Mouse (Mus musculus) ovary, postnatal 14 days (tissue): ENCODE results near the gene Wnt16.

Experiments
- DNase-seq: peaks from one replicate; pipeline ENCODE4 v3.0.0; 2022; ENCODE audit warnings: low spot score

The Wnt16 gene

DNA sequence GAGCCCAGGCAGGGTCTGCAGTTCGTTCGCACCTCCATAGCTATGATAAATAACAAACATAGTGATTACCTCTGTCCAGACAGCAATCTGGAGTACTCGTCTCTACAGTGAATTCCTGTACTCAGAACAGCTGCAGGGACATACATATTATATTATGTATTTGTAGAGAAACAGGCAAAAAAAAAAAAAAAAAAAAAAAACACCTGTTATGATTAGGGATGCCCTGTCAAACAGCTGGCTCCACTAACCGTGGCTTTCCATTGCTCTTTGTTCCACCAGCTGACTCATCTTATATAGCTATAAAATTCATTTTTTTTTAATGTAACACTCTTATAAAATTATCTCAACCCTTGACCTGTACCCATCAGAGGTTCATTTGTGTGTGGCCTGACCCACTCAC is 38.3 kb downstream of the Wnt16 start:
- no peak for DNase-seq

- DNase-seq, result no peak
Observed at GRCm38 (mm10) chr6:22327091-22327490, 39.1 kb downstream of the Wnt16 start.

DNA sequence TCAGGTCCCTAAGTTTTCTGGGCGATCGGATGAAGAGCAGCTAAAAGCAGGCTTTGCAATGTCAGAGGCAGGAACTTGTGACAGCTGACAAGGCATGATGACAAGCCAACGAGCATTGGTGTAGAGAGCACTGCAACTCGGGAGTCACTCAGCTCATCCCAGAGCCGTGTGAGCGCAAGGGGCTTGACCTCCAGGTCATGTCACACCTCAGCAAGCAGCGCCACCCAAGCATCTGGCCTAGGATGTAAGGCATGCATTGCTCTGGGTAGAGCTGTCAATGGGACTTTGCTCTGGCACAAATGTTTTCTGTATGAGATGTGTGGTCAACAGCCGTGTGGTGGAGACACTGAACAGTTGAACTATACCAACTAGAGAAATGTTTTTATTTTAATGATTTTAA is 39.9 kb downstream of the Wnt16 start:
- DNase-seq, result no peak

GRCm38 (mm10) chr6:22330169-22330960 is 42.3 kb downstream of the Wnt16 start:
- DNase-seq, result no peak

- no peak for DNase-seq
Observed at GRCm38 (mm10) chr6:22332548-22332947, 44.5 kb downstream of the Wnt16 start.

GRCm38 (mm10) chr6:22339763-22340542 is 51.9 kb downstream of the Wnt16 start:
- DNase-seq, result no peak

DNA sequence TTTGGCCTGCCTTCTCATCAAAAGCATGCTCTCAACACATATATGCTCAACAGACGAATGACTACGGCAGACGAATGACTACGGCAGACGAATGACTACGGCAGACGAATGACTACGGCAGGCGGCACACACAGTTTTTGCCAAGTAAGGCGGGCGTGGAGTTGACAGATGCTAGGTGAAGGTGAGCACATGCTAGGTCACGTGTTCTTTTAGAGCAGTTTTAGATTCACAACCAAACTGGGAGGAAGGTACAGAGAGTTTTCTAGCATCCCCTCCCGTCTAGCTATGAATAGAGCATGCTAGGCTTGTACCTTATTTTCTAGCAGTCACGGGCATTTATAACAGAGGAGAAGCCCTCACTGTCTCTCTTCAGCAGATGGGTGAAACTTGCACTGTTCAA is 52.8 kb downstream of the Wnt16 start:
- no peak for DNase-seq

DNA sequence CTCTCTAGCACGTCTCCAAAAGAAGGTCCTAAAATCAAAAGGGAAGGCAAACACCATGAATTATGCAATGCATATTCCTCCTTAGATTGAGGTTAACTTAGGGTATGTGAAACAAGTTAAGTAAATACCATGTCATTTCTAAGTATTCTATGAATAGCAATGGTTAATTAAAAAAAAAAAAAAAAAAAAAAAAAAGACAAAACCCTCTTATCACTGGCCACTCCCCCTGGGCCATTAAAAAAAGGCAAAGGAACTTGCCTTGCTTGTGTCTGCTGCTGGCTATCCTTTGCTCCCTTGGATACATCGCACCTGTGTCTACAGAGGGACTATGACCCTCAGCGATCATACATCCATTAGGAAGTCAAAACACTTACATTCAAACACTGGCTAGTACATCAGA is 55.3 kb downstream of the Wnt16 start:
- no peak for DNase-seq

DNA sequence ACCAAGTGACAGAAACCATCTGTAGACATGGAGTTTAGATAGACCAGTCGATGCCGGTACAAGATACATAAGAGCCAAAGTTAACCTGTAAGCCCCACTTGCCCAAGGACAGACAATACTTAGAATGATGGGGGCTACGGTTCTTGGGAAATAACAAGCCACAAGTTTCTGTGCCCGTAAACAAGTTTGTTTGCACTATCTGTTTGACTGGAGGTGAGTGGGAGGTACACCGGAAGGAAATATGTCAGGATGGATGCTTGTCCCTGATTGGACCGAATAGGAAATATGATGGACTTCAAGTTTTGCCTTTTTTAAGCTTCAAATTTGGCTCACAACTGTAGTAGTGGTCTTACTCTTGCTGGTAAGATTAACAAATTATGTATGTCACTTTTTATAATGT is 55.7 kb downstream of the Wnt16 start:
- no peak for DNase-seq

DNA sequence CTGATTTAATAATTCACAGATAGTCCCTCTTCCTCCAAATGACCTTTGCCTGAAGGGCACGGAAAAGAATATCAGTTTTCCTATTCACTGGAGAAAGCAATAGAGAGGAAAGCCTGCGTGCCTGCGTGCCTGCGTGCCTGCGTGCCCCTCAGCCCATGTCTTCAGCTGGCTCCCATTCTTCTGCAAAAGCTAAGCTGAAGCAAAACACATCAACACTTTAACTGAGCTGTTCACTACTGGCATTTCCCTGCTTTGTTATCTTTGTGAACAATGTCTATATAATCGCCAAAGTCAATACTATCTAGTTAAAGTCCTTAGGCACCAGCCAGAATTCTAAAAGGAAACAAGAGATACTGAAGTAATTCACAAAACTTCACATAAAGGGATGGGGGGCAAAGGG is 56.4 kb downstream of the Wnt16 start:
- DNase-seq, result no peak

GRCm38 (mm10) chr6:22347132-22347902 is 59.3 kb downstream of the Wnt16 start:
- DNase-seq, result no peak
